ENCODE assay signal across 9 mouse cellular contexts in genomic region chr6:31136895-31137294, GRCm38 (mm10).
DNase-seq lines count a peak whose midpoint lies in the region; ATAC-seq and TF ChIP-seq lines count a peak whose summit lies in the region.
"Had no signal": no experiment of that assay in that cellular context is flagged by ENCODE, and none has a peak within 500 bp of the region (broad histone marks: within the 10 kb centered on the region; RNA-seq: fewer than 3 reads in every experiment).

No protein-coding gene starts in this region.

- whole genome bisulfite sequencing in midbrain, embryonic 11.5 days: 58% methylated on average over 4 of the region's 4 CpGs
- 59% methylated on average over 4 of the region's 4 CpGs for WGBS in midbrain, embryonic 13.5 days

- no peaks in the 10 kb centered on the region for H3K27me3 ChIP-seq in midbrain, embryonic 11.5 days (ENCODE audit: control insufficient read depth, insufficient read depth, low read length)
- no peaks in the 10 kb centered on the region for H3K27me3 ChIP-seq in midbrain, embryonic 13.5 days
- H3K27me3 ChIP-seq: heart, embryonic 13.5 days had no signal

- H3K9me3 ChIP-seq in midbrain, embryonic 11.5 days (ENCODE audit: control insufficient read depth, low read length): no peaks in the 10 kb centered on the region
- no peaks in the 10 kb centered on the region for H3K9me3 ChIP-seq in midbrain, embryonic 13.5 days

- intact Hi-C loops in gastrocnemius, adult 2 months (cut with DNase I): no loop called here

- peak; percentile 66 for DNase-seq in gastrocnemius, adult 2 months
- DNase-seq in gastrocnemius, postnatal 4 days (ENCODE audit: low spot score in 2 of 2): no peak
- peak; percentile 87 for DNase-seq in midbrain, embryonic 11.5 days (ENCODE audit: low spot score, missing footprints)
- peak; percentile 72 to 77 for DNase-seq in cerebellum, postnatal 14 days
- peak; percentile 76 to 82 for DNase-seq in kidney, postnatal 4 days
- peak; percentile 28 for DNase-seq in yolk sac, embryonic 10.5 days (ENCODE audit: low spot score)
- DNase-seq in ovary, adult 18-20 months (ENCODE audit: low spot score): no peak

- H3K4me3 ChIP-seq in gastrocnemius, adult 2 months: no peak overlapping the region
- H3K4me3 ChIP-seq in midbrain, embryonic 11.5 days (ENCODE audit: low read depth, low read length): no peak overlapping the region
- H3K4me3 ChIP-seq in midbrain, embryonic 13.5 days (replicated peaks): no peak overlapping the region
- H3K4me3 ChIP-seq: heart, embryonic 13.5 days had no signal

- no peak overlapping the region for H3K4me2 ChIP-seq in midbrain, embryonic 11.5 days
- no peak overlapping the region for H3K4me2 ChIP-seq in midbrain, embryonic 13.5 days (replicated peaks)
- H3K4me2 ChIP-seq: heart, embryonic 13.5 days had no signal

- no peaks in the 10 kb centered on the region for H3K36me3 ChIP-seq in midbrain, embryonic 11.5 days (ENCODE audit: control insufficient read depth, insufficient read depth, low read length)
- no peaks in the 10 kb centered on the region for H3K36me3 ChIP-seq in midbrain, embryonic 13.5 days
- H3K36me3 ChIP-seq: heart, embryonic 13.5 days had no signal

- peak; percentile 76 for TF ChIP-seq CTCF in gastrocnemius, adult 2 months (IDR thresholded peaks at IDR 0.05)

- H3K9ac ChIP-seq in midbrain, embryonic 11.5 days (ENCODE audit: low read length): no peak overlapping the region
- no peak overlapping the region for H3K9ac ChIP-seq in midbrain, embryonic 13.5 days (replicated peaks)
- H3K9ac ChIP-seq: heart, embryonic 13.5 days had no signal

- H3K4me1 ChIP-seq in midbrain, embryonic 11.5 days (ENCODE audit: control insufficient read depth, insufficient read depth, low read length): no peaks in the 10 kb centered on the region
- no peaks in the 10 kb centered on the region for H3K4me1 ChIP-seq in midbrain, embryonic 13.5 days (replicated peaks)

- ATAC-seq in midbrain, embryonic 11.5 days (ENCODE audit: low FRiP score): no peak
- no peak for ATAC-seq in midbrain, embryonic 13.5 days

- H3K27ac ChIP-seq in gastrocnemius, adult 2 months: peak overlapping the region; percentile 78
- H3K27ac ChIP-seq in midbrain, embryonic 11.5 days (ENCODE audit: low read depth, low read length): no peak overlapping the region
- H3K27ac ChIP-seq in midbrain, embryonic 13.5 days: no peak overlapping the region
- H3K27ac ChIP-seq: heart, embryonic 13.5 days had no signal

Comparison
In these comparisons a context has a peak if more than half of its experiments do, and no peak if none do; other contexts are left out.
1. DNase-seq: peak in gastrocnemius, adult 2 months (single experiment), midbrain, embryonic 11.5 days (single experiment), cerebellum, postnatal 14 days (2 of 2), kidney, postnatal 4 days (2 of 2) and yolk sac, embryonic 10.5 days (single experiment); none in gastrocnemius, postnatal 4 days (0 of 2) and ovary, adult 18-20 months (single experiment).